Mouse (Mus musculus) embryonic facial prominence, embryonic 10.5 days (tissue): ENCODE data around the gene Gdf3. TPM values are rescaled to one million over a fixed set of nuclear protein-coding genes. Genes with fewer than 3 reads are reported as not detected.
"Not testable (repeated sequence)": the region's sequence is repeated elsewhere in the genome, so short reads cannot be mapped to it uniquely, and the experiment has no call there.

Source experiments
- DNase-seq: peaks from one replicate; pipeline ENCODE4 v3.0.0-alpha.2; 2017; ENCODE audit warnings: low spot score
- H3K27ac ChIP-seq: fragments of 300-500 bp; sonication (generic); replicated peaks from 2 replicates; pipeline ENCODE4 v1.5.1; 2016; ENCODE audit warnings: mild to moderate bottlenecking
- H3K27me3 ChIP-seq: fragments of 300-500 bp; sonication (generic); replicated peaks from 2 replicates; pipeline ENCODE4 v1.6.1; 2016; ENCODE audit warnings: low read depth, mild to moderate bottlenecking; ENCODE audit not compliant: poor library complexity, severe bottlenecking
- H3K36me3 ChIP-seq: fragments of 300-500 bp; sonication (generic); replicated peaks from 2 replicates; pipeline ENCODE4 v1.6.1; 2016; ENCODE audit warnings: mild to moderate bottlenecking, moderate library complexity
- H3K4me1 ChIP-seq: fragments of 300-500 bp; sonication (generic); 2 replicates; pipeline ENCODE4 v1.6.1; 2016
- H3K4me3 ChIP-seq: fragments of 300-500 bp; sonication (generic); 2 replicates; pipeline ENCODE4 v1.5.1; 2016; ENCODE audit warnings: mild to moderate bottlenecking, moderate library complexity
- H3K9me3 ChIP-seq: fragments of 300-500 bp; sonication (generic); 2 replicates; pipeline ENCODE4 v1.6.1; 2016; ENCODE audit warnings: mild to moderate bottlenecking
- WGBS: fragments of 180-500 bp; shearing (Covaris S2); methylation state at CpG from one replicate; pipeline ENCODE4 v1.1.7; 2016; 5-methylcytosine and 5-hydroxymethylcytosine counted together
- polyA plus RNA-seq: library from polyadenylated mRNA; unstranded; fragments of >200 nt; fragmentation: Nextera tagmentation; extraction: Ambion mirVana; gene quantifications from 2 replicates; pipeline ENCODE4 v1.2.1, GENCODE M21; 2016

Gdf3 gene
- polyA plus RNA-seq, result 0.06 TPM in 1 of 2 replicates, not detected in the other

DNA sequence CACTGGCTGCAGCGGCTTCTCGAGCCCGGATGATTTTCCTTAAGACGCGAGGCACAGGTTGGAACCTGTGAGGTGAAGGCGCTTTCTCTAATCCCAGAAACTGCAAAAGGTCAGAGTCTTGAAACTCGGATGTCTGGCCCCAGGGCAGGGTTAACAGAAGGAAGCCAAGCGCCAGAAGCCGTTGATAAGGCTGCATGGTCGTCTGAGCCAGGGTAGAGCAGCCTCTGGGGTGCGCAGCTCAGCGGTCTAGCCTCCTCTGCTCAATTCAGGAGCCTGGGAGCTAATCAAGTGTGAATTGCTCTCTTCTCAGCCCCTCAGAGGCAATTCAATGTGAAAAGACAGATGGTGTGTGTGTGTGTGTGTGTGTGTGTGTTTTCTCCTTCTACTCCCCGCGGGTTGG is at the start of gene Gdf3:
TSS of gene Gdf3 (minus strand) at position 317 of the 400 bp plus-strand sequence.
- DNase-seq, result no peak
- H3K4me3 ChIP-seq, result no peak within 1 kb of the TSS
- 0 out of 2 replicates have a peak, but pooled peaks cover 3% of the 10 kb centered on the region for H3K4me1 ChIP-seq
- H3K27me3 ChIP-seq, result no peaks in the 10 kb centered on the region
- H3K36me3 ChIP-seq, result no peaks in the 10 kb centered on the region
- H3K9me3 ChIP-seq, result no peaks in the 10 kb centered on the region
- no peak within 1 kb of the TSS for H3K27ac ChIP-seq
- WGBS, result 61% methylated on average over 14 of the region's 14 CpGs

DNA sequence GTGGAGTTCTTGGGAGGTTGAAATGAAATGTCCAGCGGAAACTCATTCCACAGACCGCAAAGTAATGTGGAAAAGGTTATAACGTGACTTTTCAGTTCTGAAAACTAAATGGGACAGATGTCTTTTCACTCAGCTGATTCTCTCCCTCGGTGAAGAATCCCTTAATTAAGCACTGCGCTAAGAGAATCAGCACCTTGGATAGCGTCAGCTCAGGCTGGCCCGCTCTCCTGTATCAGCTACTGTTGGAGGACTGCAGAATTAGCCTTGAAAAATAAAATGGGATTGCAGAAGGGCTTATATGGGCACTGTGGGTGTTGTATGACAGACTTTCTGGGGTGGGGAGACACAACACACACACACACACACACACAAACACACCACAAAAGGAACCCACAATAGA is 49.7 kb upstream of the Gdf3 start:
- WGBS, result 15% methylated on average over 7 of the region's 7 CpGs
- Histone ChIP-seq H3K27ac (no peak overlapping the region), H3K9me3 (no peaks in the 10 kb centered on the region)

DNA sequence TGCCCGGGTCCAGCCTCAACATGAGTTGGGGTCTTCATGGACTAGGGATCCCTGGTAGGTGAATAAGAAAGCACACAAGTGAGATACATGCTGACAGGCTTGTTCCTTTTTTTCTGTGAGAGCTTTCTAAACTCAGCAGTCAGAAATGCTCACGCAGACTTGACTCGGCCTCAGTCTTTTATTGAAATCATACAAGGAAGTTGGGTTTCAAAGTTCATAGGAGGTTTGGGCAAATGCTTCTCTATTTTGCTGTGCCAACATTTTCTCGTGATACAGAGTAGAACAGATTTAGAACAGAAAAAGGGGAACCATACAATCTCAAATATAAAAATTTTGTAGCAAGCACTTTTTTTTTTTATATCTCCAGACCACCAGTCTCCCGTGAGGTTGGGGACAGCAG is 47.7 kb upstream of the Gdf3 start:
- Histone ChIP-seq H3K27me3 (peaks cover 10% of the 10 kb centered on the region), H3K4me1 (peaks cover under 1% of the 10 kb centered on the region; the same call in 1 of the 2 replicates), H3K36me3 (no peaks in the 10 kb centered on the region)

More for the DNA sequence above, 49.7 kb upstream of the Gdf3 start:
- Histone ChIP-seq H3K36me3 (no peaks in the 10 kb centered on the region), H3K27me3 (peaks cover 24% of the 10 kb centered on the region), H3K4me3 (no peak overlapping the region), H3K4me1 (peaks cover 8% of the 10 kb centered on the region)
- peak; percentile 50 for DNase-seq

DNA sequence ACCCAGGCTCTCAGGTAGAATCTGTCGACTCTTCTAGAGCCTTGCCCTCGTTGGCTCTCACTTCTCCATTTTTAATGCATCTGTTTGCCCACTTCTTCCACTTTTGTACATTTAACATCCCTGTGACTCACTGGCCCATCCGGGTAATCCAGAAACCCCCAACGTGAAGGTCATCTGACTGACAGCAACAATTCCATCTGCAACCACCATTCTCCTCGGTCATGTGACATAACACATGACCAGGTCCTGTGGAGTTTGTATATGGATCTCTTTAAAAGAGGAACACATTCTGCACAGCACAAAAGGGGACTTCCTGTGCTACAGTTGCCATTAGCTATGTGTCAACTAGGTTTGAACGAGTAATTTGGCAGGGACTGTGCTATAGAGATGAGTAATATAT is 44.4 kb upstream of the Gdf3 start:
- Histone ChIP-seq H3K9me3 (no peaks in the 10 kb centered on the region), H3K27ac (no peak overlapping the region), H3K27me3 (no peaks in the 10 kb centered on the region), H3K4me1 (no peaks in the 10 kb centered on the region), H3K36me3 (no peaks in the 10 kb centered on the region), H3K4me3 (no peak overlapping the region)
- no peak for DNase-seq
- WGBS, result 86% methylated on average over 6 of the region's 6 CpGs

More for the DNA sequence above, 47.7 kb upstream of the Gdf3 start:
- Histone ChIP-seq H3K27ac (no peak overlapping the region), H3K9me3 (no peaks in the 10 kb centered on the region), H3K4me3 (no peak overlapping the region)
- WGBS, result 86% methylated on average over 5 of the region's 5 CpGs
- DNase-seq, result no peak

DNA sequence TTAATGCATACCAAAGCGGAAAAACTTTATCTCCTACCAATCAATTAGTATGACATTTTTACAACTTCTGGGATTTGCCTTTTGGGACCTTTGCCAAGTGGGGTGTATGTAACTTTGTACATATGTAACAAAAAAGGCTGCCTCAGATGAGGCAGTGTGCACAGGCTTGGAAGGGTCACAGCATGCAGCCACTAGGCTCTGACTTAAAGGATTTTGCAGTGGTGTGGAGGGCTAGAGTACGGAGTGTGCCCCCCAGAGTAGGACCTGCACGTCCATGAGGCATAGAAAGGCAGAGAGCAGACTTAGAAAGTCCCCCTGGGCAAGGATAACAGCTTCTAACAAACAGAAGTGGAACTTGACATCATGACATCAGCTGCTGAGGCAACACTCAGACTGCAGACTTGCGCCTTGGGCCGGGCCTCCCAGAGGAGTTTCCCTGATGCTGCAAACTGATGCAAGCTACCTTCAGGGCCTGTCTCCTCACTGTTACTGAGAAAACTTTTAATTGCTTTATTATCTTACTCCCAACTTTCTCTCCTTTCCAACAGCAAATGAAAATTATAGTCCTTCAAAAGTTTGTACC is 40.6 kb upstream of the Gdf3 start:
- whole genome bisulfite sequencing, result 72% methylated on average over 5 of the region's 5 CpGs
- Histone ChIP-seq H3K36me3 (no peaks in the 10 kb centered on the region), H3K4me3 (no peak overlapping the region), H3K4me1 (no peaks in the 10 kb centered on the region), H3K27ac (no peak overlapping the region), H3K9me3 (no peaks in the 10 kb centered on the region), H3K27me3 (no peaks in the 10 kb centered on the region)
- DNase-seq, result no peak

DNA sequence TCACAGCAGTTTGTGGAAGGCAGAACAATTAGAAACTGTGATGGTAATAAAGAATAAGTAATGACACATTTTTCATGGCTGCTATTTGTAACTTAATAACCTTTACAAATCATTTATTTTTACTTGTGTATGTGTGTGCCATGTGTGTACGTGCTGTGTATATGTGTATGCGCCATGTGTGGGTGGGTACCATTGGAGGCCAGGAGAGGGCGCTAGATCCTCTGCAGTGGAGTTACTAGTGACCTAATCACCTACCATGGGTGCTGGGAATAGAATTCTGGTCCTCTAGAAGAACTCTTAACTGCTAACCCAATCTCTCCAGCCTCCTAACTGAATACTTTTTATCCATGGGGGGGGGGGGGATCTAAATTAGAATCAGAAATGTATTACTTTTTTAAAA is 40.0 kb upstream of the Gdf3 start:
- Histone ChIP-seq H3K9me3 (no peaks in the 10 kb centered on the region), H3K27ac (no peak overlapping the region), H3K4me1 (no peaks in the 10 kb centered on the region), H3K27me3 (no peaks in the 10 kb centered on the region), H3K4me3 (no peak overlapping the region), H3K36me3 (no peaks in the 10 kb centered on the region)
- DNase-seq, result no peak
- WGBS, result 81% methylated on average over 3 of the region's 3 CpGs

DNA sequence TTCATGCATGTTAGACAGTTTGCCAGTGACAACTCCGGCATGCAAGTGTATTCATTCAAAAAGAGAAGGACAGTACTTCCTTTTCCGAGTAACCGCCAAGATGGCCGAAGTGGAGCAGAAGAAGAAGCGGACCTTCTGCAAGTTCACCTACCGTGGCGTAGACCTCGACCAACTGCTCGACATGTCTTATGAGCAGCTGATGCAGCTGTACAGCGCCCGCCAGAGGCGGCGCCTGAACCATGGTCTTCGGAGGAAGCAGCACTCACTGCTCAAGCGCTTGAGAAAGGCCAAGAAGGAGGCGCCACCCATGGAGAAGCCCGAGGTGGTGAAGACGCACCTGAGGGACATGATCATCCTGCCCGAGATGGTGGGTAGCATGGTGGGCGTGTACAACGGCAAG is 34.3 kb upstream of the Gdf3 start:
- H3K4me1 ChIP-seq, H3K36me3 ChIP-seq, DNase-seq, H3K27me3 ChIP-seq, H3K27ac ChIP-seq, H3K9me3 ChIP-seq, H3K4me3 ChIP-seq: not testable (repeated sequence)
- WGBS, result 94% methylated on average over 21 of the region's 21 CpGs

DNA sequence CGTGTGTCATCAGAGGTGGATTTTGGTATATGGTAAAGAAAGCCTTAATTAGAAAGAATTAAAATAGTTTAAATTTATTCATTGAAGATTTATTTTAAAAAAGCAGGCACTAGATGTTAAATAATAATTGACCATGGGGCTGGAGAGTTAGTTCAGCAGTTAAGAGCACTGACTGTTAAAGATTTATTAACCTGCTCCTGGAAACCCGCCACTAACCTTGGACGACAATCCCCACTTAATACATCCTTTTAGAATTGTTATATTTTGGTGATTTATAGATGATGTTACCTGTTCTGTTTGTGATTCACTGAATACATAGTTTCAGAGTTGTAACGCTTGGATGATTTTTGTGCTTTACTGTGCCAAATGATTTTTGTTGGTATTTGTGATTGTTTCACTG is 27.7 kb upstream of the Gdf3 start:
- not testable (repeated sequence) for H3K36me3 ChIP-seq, H3K27me3 ChIP-seq, H3K27ac ChIP-seq, H3K4me3 ChIP-seq, DNase-seq, H3K4me1 ChIP-seq, H3K9me3 ChIP-seq
- 92% methylated on average over 4 of the region's 4 CpGs for WGBS

DNA sequence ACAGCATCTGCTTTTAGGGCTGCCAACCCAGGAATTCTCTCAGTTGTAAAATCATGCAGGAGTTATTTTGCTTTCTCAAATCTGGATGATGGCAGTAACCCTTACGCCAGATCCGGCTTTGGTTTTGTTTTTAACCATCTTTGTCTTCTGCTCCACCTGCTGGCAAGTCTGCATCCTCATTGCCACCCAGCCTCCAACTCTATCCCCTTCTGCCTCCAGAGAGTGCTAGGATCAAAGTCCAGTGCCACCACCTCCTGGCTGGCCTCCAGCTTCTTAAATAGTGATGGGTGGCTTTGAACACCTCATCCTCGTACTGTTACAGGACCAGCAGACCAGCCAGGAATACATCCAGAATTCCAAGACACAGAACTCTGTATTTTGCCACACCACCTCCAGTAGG is 26.8 kb upstream of the Gdf3 start:
- Histone ChIP-seq H3K4me1 (no peaks in the 10 kb centered on the region), H3K4me3 (no peak overlapping the region), H3K36me3 (no peaks in the 10 kb centered on the region), H3K27me3 (no peaks in the 10 kb centered on the region), H3K9me3 (no peaks in the 10 kb centered on the region), H3K27ac (no peak overlapping the region)
- DNase-seq, result no peak
- whole genome bisulfite sequencing, result 80% methylated on average over 3 of the region's 3 CpGs

DNA sequence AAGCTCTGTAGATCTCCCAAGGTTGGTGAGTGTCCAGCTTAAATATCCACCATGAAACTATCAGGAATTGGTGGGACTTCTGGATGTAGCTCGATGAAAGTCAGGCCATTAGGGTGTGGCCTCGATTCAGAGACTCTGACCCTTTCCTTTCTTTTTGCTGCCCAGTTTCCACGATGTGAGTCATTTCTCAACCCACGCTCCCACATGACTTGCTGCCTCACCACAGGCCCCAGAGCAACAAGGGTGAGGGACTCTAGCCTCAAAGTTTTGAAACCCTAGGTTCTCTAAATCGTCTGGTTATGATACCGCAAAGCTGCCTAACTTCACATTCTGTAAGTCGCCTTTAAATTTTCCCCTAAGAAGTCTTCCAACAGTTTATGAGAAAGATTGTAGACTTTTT is 25.4 kb upstream of the Gdf3 start:
- no peak overlapping the region for H3K27ac ChIP-seq
- H3K36me3 ChIP-seq, result no peaks in the 10 kb centered on the region
- H3K4me1 ChIP-seq, result no peaks in the 10 kb centered on the region
- no peaks in the 10 kb centered on the region for H3K9me3 ChIP-seq
- DNase-seq, result no peak
- 90% methylated on average over 7 of the region's 7 CpGs for WGBS
- no peak overlapping the region for H3K4me3 ChIP-seq
- no peaks in the 10 kb centered on the region for H3K27me3 ChIP-seq

DNA sequence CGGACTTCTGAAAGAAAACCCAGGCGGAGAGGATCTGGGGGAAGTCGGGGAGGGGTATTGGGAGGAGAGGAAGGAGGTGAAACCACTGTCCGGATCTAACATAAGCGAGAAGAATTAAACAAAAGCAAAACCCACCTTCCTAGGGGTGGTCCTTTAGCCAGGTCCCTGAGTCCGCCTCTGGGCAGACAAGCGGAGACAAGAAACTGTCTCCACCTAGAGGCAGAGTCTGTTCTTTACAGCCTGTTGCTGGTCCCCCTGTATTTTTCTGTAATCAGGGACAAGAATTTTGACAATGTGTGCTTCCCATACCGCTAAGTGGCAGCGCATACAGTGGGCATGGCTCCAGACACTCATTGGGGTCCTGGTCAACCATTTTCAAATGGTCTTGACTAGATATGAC is 23.5 kb upstream of the Gdf3 start:
- H3K36me3 ChIP-seq, result no peaks in the 10 kb centered on the region
- H3K9me3 ChIP-seq, result no peaks in the 10 kb centered on the region
- WGBS, result 59% methylated on average over 9 of the region's 9 CpGs
- no peak overlapping the region for H3K27ac ChIP-seq
- DNase-seq, result peak; percentile 17
- no peaks in the 10 kb centered on the region for H3K4me1 ChIP-seq
- H3K4me3 ChIP-seq, result no peak overlapping the region
- no peaks in the 10 kb centered on the region; the same call in 1 of the 2 replicates for H3K27me3 ChIP-seq

DNA sequence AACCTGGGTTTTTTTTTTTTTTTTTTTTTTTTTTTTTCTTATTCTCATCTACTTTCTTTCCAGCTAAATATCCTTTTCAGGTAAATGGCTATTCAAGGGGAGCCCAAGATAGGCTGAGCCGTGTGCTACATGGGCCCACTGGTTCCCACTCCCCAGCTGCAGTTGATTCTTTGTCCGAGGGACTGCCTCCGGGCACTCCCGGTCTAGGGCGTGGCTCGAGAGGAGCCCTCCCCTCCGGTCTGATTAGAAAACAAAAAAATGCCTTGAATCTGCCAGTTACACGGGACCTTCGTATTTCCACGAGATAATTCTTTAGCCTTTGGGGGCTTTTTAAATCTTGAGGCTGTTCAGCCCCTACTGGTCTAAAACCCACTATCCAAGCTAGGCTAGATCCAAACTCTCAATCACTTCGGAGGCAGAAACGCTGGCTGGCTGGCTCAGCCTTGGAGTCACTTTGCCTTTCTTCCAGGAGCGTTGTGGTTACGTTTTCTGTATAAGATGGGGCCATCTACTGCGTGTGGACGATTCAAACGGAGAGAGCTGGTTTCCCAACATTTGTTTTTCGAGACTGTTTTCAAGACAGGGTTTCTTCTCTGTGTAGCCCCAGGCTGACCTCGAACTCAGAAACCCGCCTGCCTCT is 17.7 kb upstream of the Gdf3 start:
- H3K9me3 ChIP-seq, result no peaks in the 10 kb centered on the region
- WGBS, result 39% methylated on average over 20 of the region's 20 CpGs
- no peaks in the 10 kb centered on the region for H3K4me1 ChIP-seq
- DNase-seq, result no peak
- H3K27me3 ChIP-seq, result peaks cover 13% of the 10 kb centered on the region
- no peak overlapping the region for H3K27ac ChIP-seq
- no peaks in the 10 kb centered on the region for H3K36me3 ChIP-seq
- H3K4me3 ChIP-seq, result 0 out of 2 replicates have a peak overlapping the region, but pooled peaks have one; percentile 28

DNA sequence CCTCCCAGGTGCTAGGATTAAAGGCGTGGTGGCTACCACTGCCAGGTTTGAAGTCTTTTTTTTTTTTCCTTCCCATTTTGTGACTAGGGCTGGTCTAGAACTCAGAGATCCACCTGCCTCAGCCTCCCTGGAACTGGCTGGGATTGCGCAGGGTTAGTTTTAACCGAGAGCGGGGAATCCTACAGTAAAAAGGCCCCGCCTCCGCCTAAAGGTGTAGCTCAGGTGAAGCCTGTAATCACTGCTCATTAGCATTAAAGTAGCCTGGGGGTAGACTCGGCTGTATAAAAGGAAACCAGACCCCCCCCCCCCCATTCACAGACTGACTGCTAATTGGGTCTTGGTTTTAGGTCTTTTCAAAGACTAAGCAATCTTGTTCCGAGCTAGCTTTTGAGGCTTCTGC is 16.2 kb upstream of the Gdf3 start, which contains the start of gene Dppa3:
TSS of gene Dppa3 (plus strand) at position 301 of the 400 bp plus-strand sequence.
- 91% methylated on average over 8 of the region's 8 CpGs for WGBS

More for the DNA sequence above, 16.2 kb upstream of the Gdf3 start, which contains the start of gene Dppa3:
- no peaks in the 10 kb centered on the region for H3K4me1 ChIP-seq
- H3K9me3 ChIP-seq, result no peaks in the 10 kb centered on the region
- peaks cover 13% of the 10 kb centered on the region for H3K27me3 ChIP-seq
- H3K27ac ChIP-seq, result no peak within 1 kb of the TSS
- DNase-seq, result no peak
- no peaks in the 10 kb centered on the region for H3K36me3 ChIP-seq
- no peak within 1 kb of the TSS for H3K4me3 ChIP-seq
